Mouse (Mus musculus) liver, postnatal 0 days (tissue): ENCODE data around the gene Supt6. TPM values are rescaled to one million over a fixed set of nuclear protein-coding genes. Genes with fewer than 3 reads are reported as not detected.

Source experiments
- ATAC-seq: fragments of 200-750 bp; cut with Nextera tagmentation; 2 replicates; pipeline ENCODE4 v1.8.0; 2017; ENCODE audit warnings: mild to moderate bottlenecking, moderate library complexity
- DNase-seq: peaks from one replicate; pipeline ENCODE4 v3.0.0-alpha.2; 2016
- H3K27ac ChIP-seq: fragments of 300-500 bp; sonication (generic); 2 replicates; pipeline ENCODE4 v1.5.1; 2014; ENCODE audit warnings: antibody characterized with exemption, moderate library complexity, mild to moderate bottlenecking, low read depth
- H3K27me3 ChIP-seq: fragments of 300-500 bp; sonication (generic); 2 replicates; pipeline ENCODE4 v1.6.1; 2014; ENCODE audit warnings: low read length, control low read depth, mixed read lengths; ENCODE audit not compliant: insufficient read depth
- H3K36me3 ChIP-seq: fragments of 300-500 bp; sonication (generic); replicated peaks from 2 replicates; pipeline ENCODE4 v1.6.1; 2014; ENCODE audit warnings: mild to moderate bottlenecking, control low read depth, low read length, moderate library complexity, mixed read lengths; ENCODE audit not compliant: insufficient read depth
- H3K4me1 ChIP-seq: fragments of 300-500 bp; sonication (generic); 2 replicates; pipeline ENCODE4 v1.6.1; 2014; ENCODE audit warnings: antibody characterized with exemption, mild to moderate bottlenecking, control low read depth; ENCODE audit not compliant: insufficient read depth
- H3K4me2 ChIP-seq: fragments of 300-500 bp; sonication (generic); 2 replicates; pipeline ENCODE4 v1.6.1; 2014; ENCODE audit warnings: low read depth, mild to moderate bottlenecking, low read length, moderate library complexity, mixed read lengths
- H3K4me3 ChIP-seq: fragments of 300-500 bp; sonication (generic); 2 replicates; pipeline ENCODE4 v1.5.1; 2014; ENCODE audit warnings: low read depth, low read length
- H3K9ac ChIP-seq: fragments of 300-500 bp; sonication (generic); replicated peaks from 2 replicates; pipeline ENCODE4 v1.6.1; 2014; ENCODE audit warnings: mild to moderate bottlenecking, moderate library complexity
- H3K9me3 ChIP-seq: fragments of 300-500 bp; sonication (generic); 2 replicates; pipeline ENCODE4 v1.6.1; 2016; ENCODE audit warnings: mild to moderate bottlenecking, control low read depth, low read length, mixed read lengths
- CTCF ChIP-seq: sonication (generic); IDR thresholded peaks from 2 replicates; pipeline ENCODE4 v1.5.1; 2016; ENCODE audit warnings: antibody characterized with exemption, low read depth
- EP300 ChIP-seq: IDR thresholded peaks from 2 replicates; pipeline ENCODE4 v1.6.1; 2016; ENCODE audit warnings: antibody characterized with exemption, low read depth, mild to moderate bottlenecking
- WGBS: fragments of 180-500 bp; shearing (Covaris S2); extraction: QIAGEN DNeasy Blood & Tissue Kit; methylation state at CpG from one replicate; pipeline ENCODE4 v1.1.7; 2014; ENCODE audit not compliant: insufficient replicate concordance; 5-methylcytosine and 5-hydroxymethylcytosine counted together
- polyA plus RNA-seq: library from polyadenylated mRNA; unstranded; fragments of >200 nt; fragmentation: Nextera tagmentation; extraction: Ambion mirVana; gene quantifications from 2 replicates; pipeline ENCODE4 v1.2.1, GENCODE M21; 2015

The Supt6 gene
- polyA plus RNA-seq, 1 experiment from 2014 or later = 5.5 TPM

DNA sequence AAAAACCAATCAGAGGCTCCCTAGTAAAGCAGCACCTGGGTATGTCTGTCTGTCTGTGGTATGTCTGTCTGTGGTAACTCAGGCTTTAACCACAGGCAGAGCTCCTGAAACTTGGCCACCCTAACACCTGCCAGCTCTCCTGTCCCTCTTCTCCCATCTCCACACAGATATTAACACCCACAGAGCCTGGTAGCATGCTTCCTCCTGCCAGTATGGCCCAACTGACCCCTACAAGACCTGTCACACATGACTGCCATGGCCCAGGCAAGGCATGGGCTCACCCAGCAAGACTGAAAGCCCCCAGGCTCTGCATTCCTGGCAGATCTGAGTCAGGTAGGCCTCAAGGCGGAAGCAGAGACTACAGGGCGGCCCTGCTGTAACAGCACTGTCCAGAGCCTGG, 82.7 kb downstream of the Supt6 start:
- peaks cover 44% of the 10 kb centered on the region for H3K4me1 ChIP-seq
- TF ChIP-seq EP300 (no peak), CTCF (no peak)
- WGBS = 88% methylated on average over 2 of the region's 2 CpGs
- ATAC-seq (no peak), DNase-seq (no peak)
- H3K4me3 ChIP-seq = 0 out of 2 replicates have a peak overlapping the region, but pooled peaks have one; percentile 96
- H3K9ac ChIP-seq = peak overlapping the region; percentile 87
- no peaks in the 10 kb centered on the region for H3K27me3 ChIP-seq
- peak overlapping the region; percentile 100 for H3K4me2 ChIP-seq
- H3K27ac ChIP-seq = peak overlapping the region; percentile 90; the same call in 1 of the 2 replicates
- no peaks in the 10 kb centered on the region for H3K9me3 ChIP-seq
- H3K36me3 ChIP-seq = peaks cover 36% of the 10 kb centered on the region

GRCm38 (mm10) chr11:78162504-78162903, 83.3 kb downstream of the Supt6 start:
- H3K4me2 ChIP-seq = peak overlapping the region; percentile 100; the same call in 1 of the 2 replicates
- DNase-seq (no peak), ATAC-seq (no peak)
- H3K27me3 ChIP-seq = no peaks in the 10 kb centered on the region
- H3K36me3 ChIP-seq = peaks cover 39% of the 10 kb centered on the region
- H3K9ac ChIP-seq = peak overlapping the region; percentile 87; the same call in 1 of the 2 replicates
- no peak overlapping the region for H3K4me3 ChIP-seq
- 71% methylated on average over 6 of the region's 6 CpGs for WGBS
- peaks cover 42% of the 10 kb centered on the region for H3K4me1 ChIP-seq
- no peaks in the 10 kb centered on the region for H3K9me3 ChIP-seq
- TF ChIP-seq EP300 (no peak), CTCF (no peak)
- 0 out of 2 replicates have a peak overlapping the region, but pooled peaks have one; percentile 16 for H3K27ac ChIP-seq

DNA sequence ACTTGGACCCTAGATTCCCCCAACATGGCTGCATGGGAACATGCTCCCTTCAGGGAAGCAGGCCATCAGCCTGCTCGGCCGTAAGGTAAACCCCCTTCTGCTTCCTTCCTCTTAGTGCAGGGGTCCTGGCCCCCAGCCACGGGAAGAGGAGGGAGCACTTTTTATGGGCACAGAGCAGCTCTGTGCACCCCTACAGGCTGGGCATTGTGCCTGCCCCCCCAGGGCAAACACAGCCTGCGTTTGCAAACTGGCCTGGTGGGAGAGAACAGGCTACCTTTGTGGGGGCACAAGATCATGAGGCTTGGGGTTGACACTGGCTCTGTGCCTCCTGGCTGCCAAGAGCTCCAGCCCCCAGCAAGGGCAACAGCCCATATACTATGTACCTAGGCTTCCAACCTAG, 83.8 kb downstream of the Supt6 start:
- Histone ChIP-seq H3K9ac (no peak overlapping the region), H3K4me1 (peaks cover 41% of the 10 kb centered on the region), H3K27me3 (no peaks in the 10 kb centered on the region), H3K4me2 (no peak overlapping the region), H3K36me3 (peaks cover 44% of the 10 kb centered on the region), H3K4me3 (no peak overlapping the region), H3K9me3 (no peaks in the 10 kb centered on the region), H3K27ac (peak overlapping the region; percentile 16; the same call in 1 of the 2 replicates)
- DNase-seq (peak; percentile 13), ATAC-seq (no peak)
- no peak for TF ChIP-seq EP300
- TF ChIP-seq CTCF = no peak
- WGBS = 51% methylated on average over 4 of the region's 4 CpGs

DNA sequence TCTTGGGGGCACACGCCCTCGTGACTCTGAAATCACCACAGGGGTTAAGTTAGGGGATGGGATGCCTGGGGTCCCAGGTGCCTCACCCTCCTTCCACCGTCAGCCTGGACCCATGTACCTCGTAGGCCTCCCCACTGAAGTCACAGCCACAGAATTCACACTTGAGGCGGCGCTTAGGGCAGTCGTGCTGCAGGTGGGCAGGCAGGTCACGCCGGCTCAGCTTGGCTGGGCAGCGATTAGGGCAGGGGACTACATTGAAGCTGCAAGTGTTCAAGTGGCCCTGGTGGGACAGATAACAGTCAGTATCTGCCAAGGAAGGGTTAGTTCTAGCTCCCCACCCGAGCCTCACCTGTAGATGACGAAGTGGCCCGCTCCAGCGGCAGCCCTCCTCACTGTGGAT, 84.6 kb downstream of the Supt6 start:
- H3K27ac ChIP-seq = no peak overlapping the region
- no peak overlapping the region for H3K9ac ChIP-seq
- DNase-seq (peak; percentile 13), ATAC-seq (no peak)
- H3K36me3 ChIP-seq = peaks cover 46% of the 10 kb centered on the region
- no peaks in the 10 kb centered on the region for H3K9me3 ChIP-seq
- TF ChIP-seq CTCF (no peak), EP300 (no peak)
- H3K4me3 ChIP-seq = no peak overlapping the region
- no peaks in the 10 kb centered on the region for H3K27me3 ChIP-seq
- H3K4me2 ChIP-seq = no peak overlapping the region
- peaks cover 35% of the 10 kb centered on the region for H3K4me1 ChIP-seq
- 80% methylated on average over 14 of the region's 14 CpGs for WGBS

GRCm38 (mm10) chr11:78160675-78161074, 85.1 kb downstream of the Supt6 start:
- TF ChIP-seq EP300 = no peak
- TF ChIP-seq CTCF = no peak
- DNase-seq (peak; percentile 15), ATAC-seq (no peak)
- H3K36me3 ChIP-seq = peaks cover 49% of the 10 kb centered on the region
- H3K27me3 ChIP-seq = no peaks in the 10 kb centered on the region
- no peak overlapping the region for H3K4me2 ChIP-seq
- H3K4me3 ChIP-seq = no peak overlapping the region
- H3K9ac ChIP-seq = no peak overlapping the region
- peaks cover 30% of the 10 kb centered on the region for H3K4me1 ChIP-seq
- no peak overlapping the region for H3K27ac ChIP-seq
- WGBS = 76% methylated on average over 3 of the region's 3 CpGs
- no peaks in the 10 kb centered on the region for H3K9me3 ChIP-seq

- ATAC-seq (no peak), DNase-seq (peak; percentile 14)
- H3K4me2 ChIP-seq = no peak overlapping the region
- H3K9me3 ChIP-seq = no peaks in the 10 kb centered on the region
- no peaks in the 10 kb centered on the region for H3K27me3 ChIP-seq
- H3K27ac ChIP-seq = no peak overlapping the region
- WGBS = 92% methylated on average over 18 of the region's 18 CpGs
- no peak for TF ChIP-seq CTCF
- TF ChIP-seq EP300 = no peak
- no peak overlapping the region for H3K4me3 ChIP-seq
- H3K4me1 ChIP-seq = peaks cover 28% of the 10 kb centered on the region
- H3K9ac ChIP-seq = no peak overlapping the region
- peaks cover 51% of the 10 kb centered on the region for H3K36me3 ChIP-seq
These were observed 85.6 kb downstream of the Supt6 start for GRCm38 (mm10) chr11:78160171-78160570.
